ENCODE assay signal across 17 mouse cellular contexts in the genomic region with DNA sequence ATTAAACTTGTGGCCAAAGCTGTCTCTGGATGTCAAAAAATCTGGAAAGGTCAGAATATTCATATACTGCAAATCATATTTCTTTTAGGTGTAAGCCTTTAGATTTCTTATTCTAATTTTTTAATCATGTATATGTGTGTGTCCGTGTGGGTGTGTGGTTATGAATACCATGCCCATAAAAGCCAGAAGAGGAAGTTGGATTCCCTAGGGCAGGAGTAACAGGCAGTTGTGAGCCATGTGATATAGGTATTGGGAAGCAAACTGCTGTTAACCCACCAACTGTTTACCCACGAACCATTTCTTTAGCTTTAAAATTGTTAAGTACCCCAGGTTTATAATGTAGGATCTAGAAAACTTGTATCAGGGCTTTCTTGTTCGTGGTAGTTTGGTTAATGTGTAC.
"Had no signal": no experiment of that assay in that cellular context is flagged by ENCODE, and none has a peak within 500 bp of the region (broad histone marks: within the 10 kb centered on the region; RNA-seq: fewer than 3 reads in every experiment).

No protein-coding gene starts in this region.

- ATAC-seq: hindbrain, embryonic 16.5 days; intestine, embryonic 16.5 days; liver, embryonic 12.5 days had no signal

- DNase-seq: gastrocnemius, adult 2 months; gastrocnemius, postnatal 10 days; gastrocnemius, postnatal 25 days; heart, adult 18-20 months; heart, postnatal 10 days; heart, postnatal 4 days; kidney, adult 11 months; kidney, adult 2 months; kidney, adult 9 months; kidney, postnatal 14 days; kidney, postnatal 36 days; layer of hippocampus, adult 9-11 months; layer of hippocampus, postnatal 36 days; left cerebral cortex, postnatal 4 days had no signal
